Mouse (Mus musculus): ENCODE data around the gene Dtymk. TPM values are rescaled to one million over a fixed set of nuclear protein-coding genes. Genes with fewer than 3 reads are reported as not detected.

Dtymk gene
- polyA plus RNA-seq, 1 experiment from 2014 or later = 169 TPM

- Histone ChIP-seq H3K27ac (peak overlapping the region; percentile 100), H3K4me1 (replicated peaks) (peaks cover 32% of the 10 kb centered on the region), H3K4me2 (peak overlapping the region; percentile 90), H3K27me3 (no peaks in the 10 kb centered on the region), H3K4me3 (replicated peaks) (peak overlapping the region; percentile 69), H3K9me3 (replicated peaks) (no peaks in the 10 kb centered on the region), H3K36me3 (peaks cover 13% of the 10 kb centered on the region), H3K9ac (peak overlapping the region; percentile 78)
- ATAC-seq (ENCODE audit: low read depth) (peak; percentile 99), DNase-seq (peak; percentile 93)
- WGBS (ENCODE audit: insufficient replicate concordance) = under 1% methylated on average over 30 of the region's 30 CpGs
Measured at GRCm38 (mm10) chr1:93825105-93825674, 23.5 kb upstream of the Dtymk start.

- Histone ChIP-seq H3K9ac (peak within 1 kb of the TSS; percentile 78), H3K4me1 (replicated peaks) (peaks cover 32% of the 10 kb centered on the region), H3K36me3 (peaks cover 19% of the 10 kb centered on the region), H3K9me3 (replicated peaks) (no peaks in the 10 kb centered on the region), H3K27ac (peak within 1 kb of the TSS; percentile 100), H3K4me3 (replicated peaks) (peak within 1 kb of the TSS; percentile 69), H3K27me3 (no peaks in the 10 kb centered on the region), H3K4me2 (peak within 1 kb of the TSS; percentile 90)
- peak; percentile 25 for ATAC-seq (ENCODE audit: low read depth)
- DNase-seq = no peak
- 10% methylated on average over 10 of the region's 10 CpGs for WGBS (ENCODE audit: insufficient replicate concordance)
Measured at GRCm38 (mm10) chr1:93824609-93825008, 22.9 kb upstream of the Dtymk start, which contains the start of gene D2hgdh. Gene D2hgdh (plus strand): TSS chr1:93824909.

- peak overlapping the region; percentile 78 for H3K9ac ChIP-seq
- H3K36me3 ChIP-seq = peaks cover 25% of the 10 kb centered on the region
- DNase-seq (no peak), ATAC-seq (ENCODE audit: low read depth) (no peak)
- peak overlapping the region; percentile 90 for H3K4me2 ChIP-seq
- H3K9me3 ChIP-seq (replicated peaks) = no peaks in the 10 kb centered on the region
- no peaks in the 10 kb centered on the region for H3K27me3 ChIP-seq
- peak overlapping the region; percentile 100 for H3K27ac ChIP-seq
- 62% methylated on average over 3 of the region's 3 CpGs for WGBS (ENCODE audit: insufficient replicate concordance)
- H3K4me1 ChIP-seq (replicated peaks) = peaks cover 32% of the 10 kb centered on the region
- peak overlapping the region; percentile 69; the same call in 1 of the 2 replicates for H3K4me3 ChIP-seq (replicated peaks)
Measured at GRCm38 (mm10) chr1:93823796-93824495, 22.2 kb upstream of the Dtymk start.

GRCm38 (mm10) chr1:93818722-93819121 lies 17.0 kb upstream of the Dtymk start:
- H3K27me3 ChIP-seq = no peaks in the 10 kb centered on the region
- WGBS (ENCODE audit: insufficient replicate concordance) = 83% methylated on average over 7 of the region's 7 CpGs
- no peak for ATAC-seq (ENCODE audit: low read depth)
- no peak overlapping the region for H3K27ac ChIP-seq
- H3K9me3 ChIP-seq (replicated peaks) = no peaks in the 10 kb centered on the region
- H3K4me2 ChIP-seq = no peak overlapping the region
- H3K36me3 ChIP-seq = peaks cover 77% of the 10 kb centered on the region
- peaks cover 9% of the 10 kb centered on the region for H3K4me1 ChIP-seq (replicated peaks)
- no peak overlapping the region for H3K9ac ChIP-seq
- H3K4me3 ChIP-seq (replicated peaks) = no peak overlapping the region
- no peak for DNase-seq

GRCm38 (mm10) chr1:93817823-93818532 lies 16.2 kb upstream of the Dtymk start:
- ATAC-seq (ENCODE audit: low read depth) (no peak), DNase-seq (no peak)
- H3K4me1 ChIP-seq (replicated peaks) = peaks cover 2% of the 10 kb centered on the region; the same call in 1 of the 2 replicates
- 78% methylated on average over 8 of the region's 8 CpGs for WGBS (ENCODE audit: insufficient replicate concordance)
- H3K36me3 ChIP-seq = peaks cover 85% of the 10 kb centered on the region
- H3K4me3 ChIP-seq (replicated peaks) = no peak overlapping the region
- H3K27ac ChIP-seq = no peak overlapping the region
- no peak overlapping the region for H3K4me2 ChIP-seq
- no peaks in the 10 kb centered on the region for H3K27me3 ChIP-seq
- H3K9ac ChIP-seq = no peak overlapping the region
- no peaks in the 10 kb centered on the region for H3K9me3 ChIP-seq (replicated peaks)

GRCm38 (mm10) chr1:93811495-93812039 lies 9.8 kb upstream of the Dtymk start:
- Histone ChIP-seq H3K4me3 (replicated peaks) (no peak overlapping the region), H3K4me1 (replicated peaks) (peaks cover under 1% of the 10 kb centered on the region; the same call in 1 of the 2 replicates), H3K4me2 (no peak overlapping the region), H3K9ac (no peak overlapping the region), H3K27me3 (no peaks in the 10 kb centered on the region), H3K36me3 (peaks cover 89% of the 10 kb centered on the region), H3K27ac (no peak overlapping the region), H3K9me3 (replicated peaks) (no peaks in the 10 kb centered on the region)
- ATAC-seq (ENCODE audit: low read depth) (no peak), DNase-seq (no peak)
- 74% methylated on average over 8 of the region's 8 CpGs for WGBS (ENCODE audit: insufficient replicate concordance)

- H3K4me1 ChIP-seq (replicated peaks) = peaks cover 16% of the 10 kb centered on the region
- ATAC-seq (ENCODE audit: low read depth) = no peak
- no peak overlapping the region for H3K27ac ChIP-seq
- no peaks in the 10 kb centered on the region for H3K27me3 ChIP-seq
- H3K4me3 ChIP-seq (replicated peaks) = no peak overlapping the region
- DNase-seq = no peak
- no peak overlapping the region for H3K9ac ChIP-seq
- no peak overlapping the region for H3K4me2 ChIP-seq
- H3K9me3 ChIP-seq (replicated peaks) = no peaks in the 10 kb centered on the region
- peaks cover 82% of the 10 kb centered on the region for H3K36me3 ChIP-seq
- WGBS (ENCODE audit: insufficient replicate concordance) = 88% methylated on average over 3 of the region's 3 CpGs
Measured at GRCm38 (mm10) chr1:93810011-93810410, 8.3 kb upstream of the Dtymk start.

GRCm38 (mm10) chr1:93808871-93809270 lies 7.1 kb upstream of the Dtymk start:
- Histone ChIP-seq H3K4me2 (no peak overlapping the region), H3K9me3 (replicated peaks) (no peaks in the 10 kb centered on the region), H3K27ac (no peak overlapping the region), H3K9ac (no peak overlapping the region), H3K4me3 (replicated peaks) (no peak overlapping the region), H3K36me3 (peaks cover 71% of the 10 kb centered on the region), H3K4me1 (replicated peaks) (peaks cover 24% of the 10 kb centered on the region), H3K27me3 (no peaks in the 10 kb centered on the region)
- WGBS (ENCODE audit: insufficient replicate concordance) = 79% methylated on average over 4 of the region's 4 CpGs
- no peak for DNase-seq
- no peak for ATAC-seq (ENCODE audit: low read depth)

GRCm38 (mm10) chr1:93805221-93805951 lies 3.7 kb upstream of the Dtymk start:
- peak overlapping the region; percentile 98 for H3K27ac ChIP-seq
- H3K4me3 ChIP-seq (replicated peaks) = peak overlapping the region; percentile 90
- no peaks in the 10 kb centered on the region for H3K9me3 ChIP-seq (replicated peaks)
- peak; percentile 50 for DNase-seq
- 39% methylated on average over 5 of the region's 5 CpGs for WGBS (ENCODE audit: insufficient replicate concordance)
- peaks cover 42% of the 10 kb centered on the region for H3K36me3 ChIP-seq
- H3K4me1 ChIP-seq (replicated peaks) = peaks cover 51% of the 10 kb centered on the region
- peak overlapping the region; percentile 98 for H3K4me2 ChIP-seq
- peak overlapping the region; percentile 90 for H3K9ac ChIP-seq
- no peaks in the 10 kb centered on the region for H3K27me3 ChIP-seq
- no peak for ATAC-seq (ENCODE audit: low read depth)

GRCm38 (mm10) chr1:93804818-93805217 lies 3.1 kb upstream of the Dtymk start:
- H3K4me2 ChIP-seq = peak overlapping the region; percentile 98
- peaks cover 57% of the 10 kb centered on the region for H3K4me1 ChIP-seq (replicated peaks)
- peak overlapping the region; percentile 90 for H3K9ac ChIP-seq
- ATAC-seq (ENCODE audit: low read depth) (no peak), DNase-seq (no peak)
- no peaks in the 10 kb centered on the region for H3K9me3 ChIP-seq (replicated peaks)
- 39% methylated on average over 4 of the region's 4 CpGs for WGBS (ENCODE audit: insufficient replicate concordance)
- H3K4me3 ChIP-seq (replicated peaks) = peak overlapping the region; percentile 90
- no peaks in the 10 kb centered on the region for H3K27me3 ChIP-seq
- H3K27ac ChIP-seq = peak overlapping the region; percentile 98
- H3K36me3 ChIP-seq = peaks cover 45% of the 10 kb centered on the region
